Mouse (Mus musculus): ENCODE results near the gene Jun. TPM values are rescaled to one million over a fixed set of nuclear protein-coding genes. Genes with fewer than 3 reads are reported as not detected.

Jun gene
- polyA plus RNA-seq, 1 experiment: 4.1 TPM

DNA sequence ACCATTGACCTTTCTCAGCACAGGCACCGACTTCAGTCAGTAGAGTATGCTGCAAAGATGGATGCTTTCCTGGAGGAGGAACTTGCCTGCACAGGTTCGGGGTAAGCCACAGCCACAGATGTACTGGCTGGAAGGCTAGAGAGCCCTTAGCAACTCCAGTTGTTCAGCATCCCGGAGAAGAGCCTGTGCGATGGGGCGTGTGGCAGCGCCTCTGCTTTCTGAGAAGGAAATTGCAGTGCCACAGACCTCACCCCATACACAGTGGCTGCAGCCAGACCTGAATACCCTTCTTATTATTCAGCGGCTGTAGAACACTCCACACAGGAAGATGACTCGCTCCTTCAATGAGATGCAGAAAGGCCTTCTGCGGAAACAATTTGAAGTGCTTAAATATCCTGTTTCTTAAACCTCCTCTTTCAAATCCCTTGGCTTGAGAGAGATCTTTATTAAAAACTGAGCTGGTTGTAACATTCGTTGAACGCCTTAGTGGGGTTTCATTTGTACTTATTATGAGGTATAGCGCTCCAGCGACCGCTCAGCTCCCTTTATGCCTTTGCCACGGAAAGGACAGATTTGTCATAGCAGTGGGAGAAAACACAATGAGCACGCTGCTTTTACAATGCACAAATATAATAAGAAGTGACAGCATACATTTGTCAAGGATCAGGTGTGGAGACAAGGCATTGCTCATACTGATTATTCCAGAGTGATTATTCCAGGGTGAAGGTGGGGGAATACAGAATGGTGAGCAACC lies 26.0 kb downstream of the Jun start:
- H3K4me1 ChIP-seq (ENCODE audit: control insufficient read depth, insufficient read depth, low read length): no peaks in the 10 kb centered on the region
- no peak overlapping the region for H3K27ac ChIP-seq (ENCODE audit: control insufficient read depth, insufficient read depth, low read depth, low read length)
- no peaks in the 10 kb centered on the region for H3K36me3 ChIP-seq (ENCODE audit: control insufficient read depth, insufficient read depth, low read length)
- no peaks in the 10 kb centered on the region for H3K27me3 ChIP-seq (ENCODE audit: control insufficient read depth, insufficient read depth, low read length)
- H3K4me3 ChIP-seq (ENCODE audit: control insufficient read depth, low read depth, low read length): no peak overlapping the region
- TF ChIP-seq POLR2A (IDR thresholded peaks at IDR 0.05; ENCODE audit: control insufficient read depth, low read depth, low read length): no peak
- no peak for TF ChIP-seq CTCF (IDR thresholded peaks at IDR 0.05; ENCODE audit: control insufficient read depth, insufficient read depth, insufficient replicate concordance, low read depth, low read length)

DNA sequence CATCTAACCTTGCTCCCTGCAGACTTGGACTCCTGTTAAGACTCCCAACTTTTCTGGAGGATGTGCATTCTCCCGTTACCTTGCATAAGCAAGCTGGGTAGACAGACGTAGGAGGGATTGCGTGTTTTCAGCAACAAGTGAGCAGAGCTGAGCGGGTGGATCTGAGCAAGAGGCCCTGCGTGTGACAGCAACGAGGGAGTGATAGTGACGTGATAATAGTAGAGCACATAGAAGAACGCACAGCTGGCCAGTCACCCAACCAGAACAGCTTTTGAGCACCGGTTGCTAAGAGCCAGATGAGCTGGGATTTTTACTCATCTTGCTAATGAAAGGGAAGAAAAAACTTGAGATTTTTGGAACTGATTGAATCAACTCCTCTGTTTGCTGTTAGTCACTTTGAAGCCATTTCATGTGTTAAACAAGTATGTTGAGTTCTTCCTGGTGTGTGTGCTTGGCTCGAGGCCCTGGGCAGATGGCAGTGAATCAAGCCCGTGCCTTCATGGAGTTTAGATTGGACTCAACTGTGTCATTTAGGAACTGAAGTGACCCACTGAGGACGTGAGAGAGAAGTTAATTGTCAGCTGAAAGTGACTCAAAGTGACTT lies 28.6 kb downstream of the Jun start:
- no peak overlapping the region for H3K27ac ChIP-seq (ENCODE audit: control insufficient read depth, insufficient read depth, low read depth, low read length)
- no peak overlapping the region for H3K4me3 ChIP-seq (ENCODE audit: control insufficient read depth, low read depth, low read length)
- no peaks in the 10 kb centered on the region for H3K4me1 ChIP-seq (ENCODE audit: control insufficient read depth, insufficient read depth, low read length)
- no peak for TF ChIP-seq CTCF (IDR thresholded peaks at IDR 0.05; ENCODE audit: control insufficient read depth, insufficient read depth, insufficient replicate concordance, low read depth, low read length)
- TF ChIP-seq POLR2A (IDR thresholded peaks at IDR 0.05; ENCODE audit: control insufficient read depth, low read depth, low read length): no peak
- H3K27me3 ChIP-seq (ENCODE audit: control insufficient read depth, insufficient read depth, low read length): no peaks in the 10 kb centered on the region
- no peaks in the 10 kb centered on the region for H3K36me3 ChIP-seq (ENCODE audit: control insufficient read depth, insufficient read depth, low read length)

DNA sequence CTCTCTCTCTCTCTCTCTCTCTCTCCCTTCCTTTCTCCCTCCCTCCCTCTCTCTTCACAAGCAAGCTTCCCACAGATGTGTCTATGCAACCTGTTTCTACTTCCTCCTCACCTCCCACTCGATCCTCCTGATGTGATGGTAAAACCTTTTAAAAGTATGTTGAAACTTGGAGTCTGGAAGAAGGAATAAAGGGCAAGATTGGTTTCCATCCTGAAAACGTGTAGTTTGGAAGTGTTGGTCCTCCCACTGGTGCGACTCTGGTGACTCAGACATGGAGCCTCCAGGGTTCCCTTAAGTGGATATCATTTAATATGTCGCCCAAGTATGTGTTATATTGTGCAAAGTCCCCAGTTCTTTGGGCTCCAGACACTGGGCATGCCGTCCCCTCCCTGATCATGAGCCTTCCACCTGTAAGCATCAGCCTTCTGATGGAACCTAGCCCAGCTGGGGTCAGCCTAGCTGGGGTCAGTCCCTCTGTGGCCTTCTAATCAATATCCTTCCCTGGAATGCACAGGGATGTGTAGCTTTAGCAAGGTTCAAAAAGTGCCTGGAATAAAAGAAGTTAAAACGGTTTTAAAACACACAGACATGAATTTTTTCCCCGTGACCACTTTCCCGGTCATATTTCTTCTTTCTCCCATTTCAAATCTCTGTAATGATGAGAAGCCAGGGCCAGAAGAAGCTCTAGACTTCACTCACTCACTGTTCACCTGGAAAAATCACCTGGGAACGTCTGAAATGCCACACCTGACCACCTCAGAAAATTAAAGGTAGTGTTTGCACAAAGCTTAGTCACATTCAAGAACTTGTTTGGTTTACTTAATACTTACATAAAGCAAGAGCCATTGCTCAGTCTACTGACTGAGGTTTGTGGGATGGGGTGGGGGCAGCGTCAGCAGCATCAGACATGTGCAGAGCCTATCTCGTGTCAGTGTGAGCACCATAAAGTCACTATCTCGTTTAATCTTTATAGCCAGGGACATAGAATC lies 30.1 kb downstream of the Jun start:
- Histone ChIP-seq H3K4me3 (ENCODE audit: control insufficient read depth, low read depth, low read length) (no peak overlapping the region), H3K27me3 (ENCODE audit: control insufficient read depth, insufficient read depth, low read length) (no peaks in the 10 kb centered on the region), H3K36me3 (ENCODE audit: control insufficient read depth, insufficient read depth, low read length) (no peaks in the 10 kb centered on the region), H3K27ac (ENCODE audit: control insufficient read depth, insufficient read depth, low read depth, low read length) (no peak overlapping the region), H3K4me1 (ENCODE audit: control insufficient read depth, insufficient read depth, low read length) (no peaks in the 10 kb centered on the region)
- TF ChIP-seq CTCF (IDR thresholded peaks at IDR 0.05; ENCODE audit: control insufficient read depth, insufficient read depth, insufficient replicate concordance, low read depth, low read length) (no peak), POLR2A (IDR thresholded peaks at IDR 0.05; ENCODE audit: control insufficient read depth, low read depth, low read length) (no peak)

DNA sequence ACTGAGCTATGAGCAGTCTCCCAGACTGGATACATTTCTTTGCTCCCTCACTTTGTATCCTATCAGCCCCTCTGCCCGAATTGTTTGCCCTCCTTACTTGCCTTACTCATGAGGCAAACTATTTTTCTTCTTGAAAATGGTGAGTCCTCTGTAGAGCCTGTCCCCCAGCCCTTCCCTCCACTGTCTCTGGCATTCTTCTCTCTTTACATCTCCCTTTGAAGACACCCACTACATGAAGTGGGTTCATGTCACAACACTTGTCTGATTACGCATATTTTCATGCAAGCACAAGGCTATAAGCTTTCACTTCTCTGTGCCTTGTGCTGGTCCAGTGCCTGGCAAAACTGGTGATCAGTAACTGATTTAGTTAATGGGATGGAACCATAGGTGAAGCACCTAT lies 31.8 kb downstream of the Jun start:
- Histone ChIP-seq H3K27ac (ENCODE audit: control insufficient read depth, insufficient read depth, low read depth, low read length) (no peak overlapping the region), H3K4me3 (ENCODE audit: control insufficient read depth, low read depth, low read length) (no peak overlapping the region), H3K36me3 (ENCODE audit: control insufficient read depth, insufficient read depth, low read length) (no peaks in the 10 kb centered on the region), H3K4me1 (ENCODE audit: control insufficient read depth, insufficient read depth, low read length) (no peaks in the 10 kb centered on the region), H3K27me3 (ENCODE audit: control insufficient read depth, insufficient read depth, low read length) (no peaks in the 10 kb centered on the region)
- TF ChIP-seq CTCF (IDR thresholded peaks at IDR 0.05; ENCODE audit: control insufficient read depth, insufficient read depth, insufficient replicate concordance, low read depth, low read length) (no peak), POLR2A (IDR thresholded peaks at IDR 0.05; ENCODE audit: control insufficient read depth, low read depth, low read length) (no peak)

DNA sequence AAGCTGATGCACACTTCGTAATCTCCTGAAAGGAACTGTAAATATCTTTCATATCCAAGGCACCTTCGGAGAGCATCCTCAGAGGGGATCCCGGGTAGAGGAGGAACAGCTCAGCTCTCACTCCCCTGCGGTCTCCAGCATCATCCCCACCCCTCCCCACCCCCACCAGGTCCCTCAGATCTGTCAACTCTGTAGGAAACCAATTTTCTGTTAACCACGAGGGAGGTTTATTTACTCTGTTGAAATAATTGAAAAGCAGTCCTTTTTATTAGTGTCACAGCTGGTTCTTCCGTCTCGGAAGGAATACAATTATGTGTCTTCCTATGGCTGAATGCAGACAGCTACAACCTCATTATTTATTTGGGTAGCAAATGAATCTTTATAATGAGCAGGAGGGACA lies 33.8 kb downstream of the Jun start:
- no peaks in the 10 kb centered on the region for H3K27me3 ChIP-seq (ENCODE audit: control insufficient read depth, insufficient read depth, low read length)
- no peak for TF ChIP-seq POLR2A (IDR thresholded peaks at IDR 0.05; ENCODE audit: control insufficient read depth, low read depth, low read length)
- no peak for TF ChIP-seq CTCF (IDR thresholded peaks at IDR 0.05; ENCODE audit: control insufficient read depth, insufficient read depth, insufficient replicate concordance, low read depth, low read length)
- no peak overlapping the region for H3K27ac ChIP-seq (ENCODE audit: control insufficient read depth, insufficient read depth, low read depth, low read length)
- no peaks in the 10 kb centered on the region for H3K4me1 ChIP-seq (ENCODE audit: control insufficient read depth, insufficient read depth, low read length)
- H3K36me3 ChIP-seq (ENCODE audit: control insufficient read depth, insufficient read depth, low read length): no peaks in the 10 kb centered on the region
- no peak overlapping the region for H3K4me3 ChIP-seq (ENCODE audit: control insufficient read depth, low read depth, low read length)

DNA sequence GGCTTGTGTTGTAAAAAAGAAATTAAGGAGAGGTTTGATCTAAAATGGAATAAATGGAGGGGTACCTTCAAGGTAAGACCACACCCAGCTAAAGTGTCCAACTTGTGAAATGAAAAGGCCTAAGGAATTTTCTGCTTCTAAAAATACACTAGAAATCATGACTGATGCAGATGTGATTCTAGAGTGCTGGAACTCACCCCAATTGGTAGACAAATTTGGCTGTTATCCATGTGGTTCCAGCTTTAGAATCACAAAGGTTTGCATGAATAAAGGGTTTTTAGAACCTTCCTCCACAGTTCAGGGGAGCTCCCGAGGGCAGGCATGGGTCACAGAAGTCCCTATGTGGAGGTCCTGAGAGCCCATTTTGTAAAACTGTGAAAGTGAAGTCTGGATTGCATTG lies 39.3 kb downstream of the Jun start:
- Histone ChIP-seq H3K4me3 (ENCODE audit: control insufficient read depth, low read depth, low read length) (no peak overlapping the region), H3K27ac (ENCODE audit: control insufficient read depth, insufficient read depth, low read depth, low read length) (no peak overlapping the region), H3K36me3 (ENCODE audit: control insufficient read depth, insufficient read depth, low read length) (no peaks in the 10 kb centered on the region), H3K27me3 (ENCODE audit: control insufficient read depth, insufficient read depth, low read length) (no peaks in the 10 kb centered on the region), H3K4me1 (ENCODE audit: control insufficient read depth, insufficient read depth, low read length) (no peaks in the 10 kb centered on the region)
- TF ChIP-seq POLR2A (IDR thresholded peaks at IDR 0.05; ENCODE audit: control insufficient read depth, low read depth, low read length): no peak
- no peak for TF ChIP-seq CTCF (IDR thresholded peaks at IDR 0.05; ENCODE audit: control insufficient read depth, insufficient read depth, insufficient replicate concordance, low read depth, low read length)

DNA sequence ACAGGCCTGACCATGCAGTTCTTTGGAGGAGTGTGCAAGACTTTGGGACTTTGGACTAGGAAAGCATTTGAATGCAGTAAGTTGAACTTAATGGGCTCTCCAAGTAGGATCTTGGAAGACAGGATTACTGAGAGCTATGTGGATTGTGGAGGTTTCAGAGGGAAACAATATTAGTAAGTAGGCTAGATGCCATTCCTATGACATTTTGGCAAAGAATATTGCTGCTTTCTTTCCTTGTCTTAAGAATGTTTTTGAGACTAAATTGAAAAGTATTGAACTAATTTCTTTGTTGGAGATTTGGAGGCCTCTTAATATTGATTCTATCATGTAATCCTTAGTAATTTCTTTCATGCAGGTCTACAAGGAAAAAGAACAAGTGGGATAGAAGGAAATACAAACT lies 39.8 kb downstream of the Jun start:
- Histone ChIP-seq H3K36me3 (ENCODE audit: control insufficient read depth, insufficient read depth, low read length) (no peaks in the 10 kb centered on the region), H3K4me3 (ENCODE audit: control insufficient read depth, low read depth, low read length) (no peak overlapping the region), H3K27me3 (ENCODE audit: control insufficient read depth, insufficient read depth, low read length) (no peaks in the 10 kb centered on the region), H3K27ac (ENCODE audit: control insufficient read depth, insufficient read depth, low read depth, low read length) (no peak overlapping the region), H3K4me1 (ENCODE audit: control insufficient read depth, insufficient read depth, low read length) (no peaks in the 10 kb centered on the region)
- TF ChIP-seq CTCF (IDR thresholded peaks at IDR 0.05; ENCODE audit: control insufficient read depth, insufficient read depth, insufficient replicate concordance, low read depth, low read length): no peak
- no peak for TF ChIP-seq POLR2A (IDR thresholded peaks at IDR 0.05; ENCODE audit: control insufficient read depth, low read depth, low read length)

Measured in testis, adult 2 months (tissue).